Mouse (Mus musculus): Measurements from ENCODE around the gene Gbf1.

The Gbf1 gene

GRCm38 (mm10) chr19:46224882-46225281, 72.6 kb downstream of the Gbf1 start:
- no peak for DNase-seq

DNA sequence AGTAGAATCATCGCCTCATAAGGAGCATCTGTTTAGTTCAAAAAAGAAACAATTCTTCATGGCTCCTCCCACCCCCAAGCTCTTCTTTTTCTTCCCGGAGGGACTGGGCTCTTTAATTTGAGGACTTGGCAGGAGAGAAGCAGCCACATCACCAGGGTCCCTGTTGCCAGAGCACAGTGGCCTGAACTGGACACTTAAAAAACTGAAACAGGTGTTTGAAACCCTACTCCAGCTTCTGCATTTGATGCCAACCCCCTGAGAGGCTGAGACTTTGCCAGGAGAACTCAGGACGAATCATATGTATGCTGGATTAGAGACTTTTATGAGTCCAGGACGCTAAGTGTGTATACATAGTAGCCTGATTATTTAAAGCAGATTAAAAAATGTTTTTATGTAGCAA, 73.2 kb downstream of the Gbf1 start:
- DNase-seq: no peak

DNA sequence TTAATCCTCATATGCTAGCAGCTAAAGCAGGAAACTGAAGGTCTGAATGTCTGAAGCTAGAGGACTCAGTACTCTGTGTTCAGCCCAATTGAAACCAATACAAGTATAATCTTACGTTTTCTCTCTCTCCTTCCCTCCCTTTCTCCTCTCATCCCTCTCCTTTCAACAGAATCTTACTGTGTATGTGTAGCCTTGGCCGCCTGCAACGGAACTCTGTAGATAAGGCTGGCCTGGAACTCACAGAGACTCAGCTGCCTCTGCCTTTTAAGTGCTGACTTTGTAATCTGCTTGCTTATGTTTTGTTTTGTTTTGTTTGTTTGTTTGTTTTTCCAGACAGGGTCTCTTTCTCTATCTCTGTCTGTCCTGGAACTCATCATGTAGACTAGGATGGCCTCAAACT, 74.0 kb downstream of the Gbf1 start:
- no peak for DNase-seq

GRCm38 (mm10) chr19:46227300-46227699, 75.0 kb downstream of the Gbf1 start:
- no peak for DNase-seq

- no peak for DNase-seq
These were observed 82.1 kb downstream of the Gbf1 start for GRCm38 (mm10) chr19:46234450-46234849.

GRCm38 (mm10) chr19:46236658-46237057, 84.3 kb downstream of the Gbf1 start:
- no peak for DNase-seq

GRCm38 (mm10) chr19:46240246-46240645, 87.9 kb downstream of the Gbf1 start:
- DNase-seq: no peak

GRCm38 (mm10) chr19:46242416-46242815, 90.1 kb downstream of the Gbf1 start:
- no peak for DNase-seq

DNA sequence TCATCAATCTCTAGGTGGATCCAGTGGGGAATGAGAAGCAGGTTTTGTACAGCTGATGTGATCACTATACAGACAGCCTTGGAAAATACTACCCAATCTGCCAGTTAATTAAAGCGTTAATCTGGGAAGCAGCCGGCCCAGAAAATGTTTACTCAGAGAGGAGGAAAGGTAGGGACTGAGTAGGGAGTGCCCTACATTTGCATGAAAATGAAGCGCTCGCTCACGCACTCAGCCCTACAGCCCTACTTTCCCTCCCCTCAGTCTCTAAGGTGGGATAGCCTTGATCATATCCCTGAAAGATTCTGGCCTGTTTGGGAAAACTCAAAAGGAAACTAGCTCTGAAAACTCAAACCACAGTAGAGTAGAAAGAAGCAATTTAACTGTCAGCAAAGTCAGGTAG, 92.3 kb downstream of the Gbf1 start:
- DNase-seq: no peak

- DNase-seq: peak in 1 of 2 experiments; percentile 8
These were observed 96.7 kb downstream of the Gbf1 start for GRCm38 (mm10) chr19:46248991-46249390.

- peak; percentile 8 to 25 for DNase-seq
These were observed 101.9 kb downstream of the Gbf1 start for GRCm38 (mm10) chr19:46254163-46254752.

DNA sequence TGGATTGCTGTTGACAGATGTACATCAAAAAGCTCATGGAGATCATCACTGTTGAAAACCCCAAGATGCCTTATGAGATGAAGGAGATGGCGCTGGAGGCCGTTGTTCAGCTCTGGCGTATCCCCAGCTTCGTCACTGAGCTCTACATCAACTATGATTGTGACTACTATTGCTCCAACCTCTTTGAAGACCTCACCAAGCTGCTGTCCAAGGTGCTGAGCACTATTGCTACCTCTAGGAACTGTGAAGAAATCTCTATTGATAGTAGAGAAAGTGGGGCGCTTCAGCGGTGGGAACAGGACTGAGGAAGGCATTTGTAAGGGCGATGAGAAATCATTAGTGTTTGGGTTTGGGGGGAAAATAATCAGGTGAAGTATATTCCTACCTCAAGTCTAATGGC, 112.5 kb downstream of the Gbf1 start:
- no peak for DNase-seq

DNA sequence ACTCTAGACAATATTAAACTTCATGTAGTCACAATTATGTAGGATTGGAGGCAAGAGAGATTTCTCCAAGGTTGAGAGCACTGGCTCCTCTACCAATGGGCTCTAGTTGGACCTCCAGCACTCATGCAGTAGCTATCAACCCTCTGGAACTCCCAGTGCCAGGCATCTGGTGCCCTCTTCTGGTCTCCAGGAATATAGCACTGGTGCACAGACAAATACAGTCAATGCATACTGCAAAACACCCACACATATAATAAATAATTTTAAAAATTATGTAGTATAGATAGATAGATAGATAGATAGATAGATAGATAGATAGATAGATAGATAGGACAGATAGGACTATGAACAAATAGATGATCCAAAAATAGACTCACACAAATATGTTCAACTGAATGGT, 123.0 kb downstream of the Gbf1 start:
- DNase-seq: peak in 1 of 2 experiments; percentile 15

- no peak for DNase-seq
These were observed 130.0 kb downstream of the Gbf1 start for GRCm38 (mm10) chr19:46282081-46282849.

DNA sequence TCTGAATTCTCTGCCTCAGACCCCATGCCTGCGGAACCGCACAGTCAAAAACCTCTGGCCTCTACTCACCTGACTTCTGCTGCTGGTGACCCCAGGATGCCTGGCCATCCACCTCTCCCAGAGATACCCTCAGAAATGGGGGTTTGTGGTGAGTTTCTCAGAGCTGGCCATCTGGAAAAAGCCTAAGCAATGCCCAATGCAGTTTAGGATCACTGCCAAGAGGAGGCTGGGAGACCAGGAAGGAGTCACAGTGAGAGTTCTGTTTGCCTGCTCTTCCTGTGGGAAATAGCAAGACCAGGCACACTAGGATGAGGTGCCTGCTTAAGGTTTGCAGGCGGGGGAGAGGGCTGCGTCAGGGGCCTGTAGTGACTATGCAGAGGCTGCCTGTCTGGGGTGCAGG, 132.4 kb downstream of the Gbf1 start:
- DNase-seq: no peak

GRCm38 (mm10) chr19:46285631-46286030, 133.3 kb downstream of the Gbf1 start:
- DNase-seq: no peak

- DNase-seq: no peak
These were observed 133.7 kb downstream of the Gbf1 start for GRCm38 (mm10) chr19:46286047-46286446.

- no peak for DNase-seq
These were observed 134.6 kb downstream of the Gbf1 start for GRCm38 (mm10) chr19:46286926-46287325.

GRCm38 (mm10) chr19:46287566-46287965, 135.3 kb downstream of the Gbf1 start:
- DNase-seq: no peak

DNA sequence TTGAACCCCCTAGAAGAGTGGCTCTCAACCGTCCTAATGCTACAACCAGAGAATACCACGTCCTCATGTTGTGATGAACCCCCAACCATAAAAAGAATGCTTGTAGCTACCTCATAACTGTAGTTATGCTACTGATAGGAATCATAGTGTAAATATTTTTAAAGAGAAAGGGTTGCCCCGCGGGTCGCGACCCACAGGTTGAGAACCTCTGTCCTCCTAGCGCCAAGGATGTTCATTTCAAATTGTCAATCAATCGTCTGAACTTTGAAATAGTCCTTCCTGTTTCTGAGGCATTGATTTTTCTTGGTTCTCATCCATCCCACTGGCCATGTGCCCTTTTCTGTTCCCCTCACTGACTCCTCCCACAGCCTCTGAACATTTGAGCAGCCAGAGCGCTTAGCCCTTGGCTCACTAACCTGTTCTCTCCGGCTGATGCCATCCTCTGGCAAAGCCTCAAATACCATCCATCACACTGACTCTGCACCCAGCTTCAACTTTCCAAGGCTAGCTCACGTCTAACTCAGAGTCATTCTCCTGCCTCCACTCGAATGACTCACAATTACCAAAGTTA, 138.3 kb downstream of the Gbf1 start:
- DNase-seq: no peak

GRCm38 (mm10) chr19:46296938-46297337, 144.6 kb downstream of the Gbf1 start:
- DNase-seq: no peak

- no peak for DNase-seq
These were observed 148.2 kb downstream of the Gbf1 start for GRCm38 (mm10) chr19:46300294-46301045.

GRCm38 (mm10) chr19:46302551-46302950, 150.2 kb downstream of the Gbf1 start:
- no peak for DNase-seq

Data from lung, adult 18-20 months (tissue).